Mouse (Mus musculus) heart, embryonic 11.5 days (tissue): ENCODE data around the gene Lrriq3. TPM values are rescaled to one million over a fixed set of nuclear protein-coding genes. Genes with fewer than 3 reads are reported as not detected.

Source experiments
- ATAC-seq: fragments of 200-750 bp; cut with Nextera tagmentation; replicated peaks from 2 replicates; pipeline ENCODE4 v1.8.0; 2017; ENCODE audit warnings: moderate library complexity; ENCODE audit not compliant: insufficient number of reproducible peaks, low FRiP score, low TSS enrichment
- H3K27ac ChIP-seq: fragments of 300-500 bp; sonication (generic); 2 replicates; pipeline ENCODE4 v1.5.1; 2014; ENCODE audit warnings: mild to moderate bottlenecking, low read depth, low read length
- H3K27me3 ChIP-seq: fragments of 300-500 bp; sonication (generic); 2 replicates; pipeline ENCODE4 v1.6.1; 2014; ENCODE audit warnings: mild to moderate bottlenecking, low read length, mixed read lengths; ENCODE audit not compliant: control insufficient read depth, insufficient read depth
- H3K36me3 ChIP-seq: fragments of 300-500 bp; sonication (generic); 2 replicates; pipeline ENCODE4 v1.6.1; 2014; ENCODE audit warnings: mild to moderate bottlenecking, low read length, moderate library complexity, mixed read lengths; ENCODE audit not compliant: control insufficient read depth, insufficient read depth
- H3K4me1 ChIP-seq: fragments of 300-500 bp; sonication (generic); 2 replicates; pipeline ENCODE4 v1.6.1; 2014; ENCODE audit warnings: low read length; ENCODE audit not compliant: control insufficient read depth, insufficient read depth
- H3K4me2 ChIP-seq: fragments of 300-500 bp; sonication (generic); 2 replicates; pipeline ENCODE4 v1.6.1; 2014; ENCODE audit warnings: mild to moderate bottlenecking, moderate library complexity
- H3K4me3 ChIP-seq: fragments of 300-500 bp; sonication (generic); 2 replicates; pipeline ENCODE4 v1.5.1; 2014; ENCODE audit warnings: low read depth, low read length
- H3K9ac ChIP-seq: fragments of 300-500 bp; sonication (generic); 2 replicates; pipeline ENCODE4 v1.6.1; 2014; ENCODE audit warnings: mild to moderate bottlenecking, low read depth, low read length, moderate library complexity
- H3K9me3 ChIP-seq: fragments of 300-500 bp; sonication (generic); replicated peaks from 2 replicates; pipeline ENCODE4 v1.6.1; 2016; ENCODE audit warnings: low read length; ENCODE audit not compliant: control insufficient read depth
- WGBS: fragments of 180-500 bp; shearing (Covaris S2); extraction: QIAGEN DNeasy Blood & Tissue Kit; methylation state at CpG from one replicate; pipeline ENCODE4 v1.1.7; 2014; ENCODE audit not compliant: insufficient replicate concordance; 5-methylcytosine and 5-hydroxymethylcytosine counted together
- polyA plus RNA-seq: library from polyadenylated mRNA; unstranded; fragments of >200 nt; fragmentation: Nextera tagmentation; extraction: Ambion mirVana; gene quantifications from 2 replicates; pipeline ENCODE4 v1.2.1, GENCODE M21; 2014

The Lrriq3 gene
- polyA plus RNA-seq, 1 experiment from 2014 or later, result 0.87 TPM

DNA sequence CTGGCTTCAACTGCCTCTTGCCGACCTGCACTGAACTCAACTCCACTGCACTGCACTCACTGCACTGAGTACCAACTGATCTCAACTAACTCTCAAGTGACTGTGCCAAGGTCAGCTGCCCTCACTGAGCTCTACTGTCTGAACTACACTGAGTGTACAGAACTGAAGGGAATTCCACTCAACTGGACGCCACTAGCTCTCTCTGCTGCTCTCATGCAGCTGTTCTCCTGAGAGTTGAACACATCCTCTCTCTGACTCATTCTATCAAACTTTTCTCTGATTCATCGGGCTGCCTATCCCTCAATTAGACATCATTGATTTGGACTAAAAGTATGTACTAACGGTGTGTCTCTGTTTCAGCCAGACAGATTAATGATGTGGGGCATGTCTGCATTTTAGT, 15.3 kb upstream of the Lrriq3 start:
- WGBS, result 69% methylated on average over 4 of the region's 4 CpGs
- H3K4me1 ChIP-seq, result no peaks in the 10 kb centered on the region
- H3K27ac ChIP-seq, result no peak overlapping the region
- H3K4me2 ChIP-seq, result no peak overlapping the region
- no peaks in the 10 kb centered on the region for H3K9me3 ChIP-seq
- H3K9ac ChIP-seq, result no peak overlapping the region
- no peaks in the 10 kb centered on the region for H3K36me3 ChIP-seq
- no peaks in the 10 kb centered on the region for H3K27me3 ChIP-seq
- no peak overlapping the region for H3K4me3 ChIP-seq
- no peak for ATAC-seq

GRCm38 (mm10) chr3:155092081-155092480, 1.2 kb upstream of the Lrriq3 start:
- no peaks in the 10 kb centered on the region for H3K4me1 ChIP-seq
- no peak for ATAC-seq
- H3K9ac ChIP-seq, result no peak overlapping the region
- H3K36me3 ChIP-seq, result peaks cover 6% of the 10 kb centered on the region
- no peaks in the 10 kb centered on the region for H3K27me3 ChIP-seq
- no peaks in the 10 kb centered on the region for H3K9me3 ChIP-seq
- 90% methylated on average over 6 of the region's 6 CpGs for WGBS
- H3K27ac ChIP-seq, result no peak overlapping the region
- H3K4me2 ChIP-seq, result peak overlapping the region; percentile 75
- 0 out of 2 replicates have a peak overlapping the region, but pooled peaks have one; percentile 63 for H3K4me3 ChIP-seq

DNA sequence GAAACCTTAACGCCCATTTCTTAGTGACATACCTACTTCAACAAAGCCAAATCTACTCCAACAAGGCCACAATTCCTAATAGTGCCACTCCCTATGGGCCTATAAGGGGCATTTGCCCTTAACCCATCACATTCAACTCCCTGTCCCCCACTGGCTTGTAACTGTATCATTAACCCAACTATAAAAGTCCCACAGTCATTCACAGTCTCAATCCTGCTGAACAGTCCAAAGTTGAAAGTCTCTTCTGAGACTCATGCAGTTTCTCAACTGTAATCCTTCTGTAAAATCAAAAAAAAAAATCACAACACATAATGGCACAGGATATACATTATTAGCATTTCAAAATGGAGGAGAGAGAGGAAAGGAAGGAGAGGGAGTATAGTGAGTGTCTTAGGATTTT, 6.0 kb downstream of the Lrriq3 start:
- no peak for ATAC-seq
- 65% methylated on average over 1 of the region's 1 CpGs for WGBS
- Histone ChIP-seq H3K9me3 (no peaks in the 10 kb centered on the region), H3K27ac (no peak overlapping the region), H3K9ac (no peak overlapping the region), H3K4me2 (no peak overlapping the region), H3K4me3 (no peak overlapping the region), H3K36me3 (no peaks in the 10 kb centered on the region), H3K27me3 (no peaks in the 10 kb centered on the region), H3K4me1 (no peaks in the 10 kb centered on the region)

- Histone ChIP-seq H3K27ac (no peak overlapping the region), H3K4me3 (no peak overlapping the region), H3K27me3 (no peaks in the 10 kb centered on the region), H3K9ac (no peak overlapping the region), H3K36me3 (no peaks in the 10 kb centered on the region), H3K9me3 (no peaks in the 10 kb centered on the region), H3K4me2 (no peak overlapping the region), H3K4me1 (no peaks in the 10 kb centered on the region)
- no peak for ATAC-seq
- WGBS, result 48% methylated on average over 1 of the region's 1 CpGs
Measured at GRCm38 (mm10) chr3:155105957-155106356, 12.7 kb downstream of the Lrriq3 start.

DNA sequence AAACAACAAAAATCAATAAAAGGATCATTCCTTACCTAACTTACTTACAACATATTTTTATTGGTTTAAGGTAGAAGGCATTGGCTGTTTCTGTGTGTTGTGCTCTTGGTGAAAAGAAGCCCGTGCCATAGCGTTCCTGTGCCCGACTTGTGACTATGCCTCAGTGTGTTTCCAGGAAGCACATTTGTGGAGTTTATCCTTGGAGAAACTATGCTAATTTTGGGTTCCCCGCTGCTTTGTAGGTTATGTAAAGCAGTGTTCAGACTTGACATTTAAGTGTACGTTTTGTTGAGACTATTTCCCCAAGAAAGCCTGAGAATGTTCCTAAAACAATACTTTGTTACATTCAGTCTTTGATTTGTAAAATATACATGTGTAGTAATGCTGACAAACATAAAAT, 44.5 kb downstream of the Lrriq3 start:
- Histone ChIP-seq H3K4me3 (no peak overlapping the region), H3K9me3 (no peaks in the 10 kb centered on the region), H3K9ac (no peak overlapping the region), H3K4me2 (no peak overlapping the region), H3K27ac (no peak overlapping the region), H3K27me3 (no peaks in the 10 kb centered on the region), H3K36me3 (no peaks in the 10 kb centered on the region), H3K4me1 (no peaks in the 10 kb centered on the region)
- ATAC-seq, result no peak
- WGBS, result 73% methylated on average over 5 of the region's 5 CpGs

GRCm38 (mm10) chr3:155141047-155141446, 47.8 kb downstream of the Lrriq3 start:
- Histone ChIP-seq H3K4me3 (no peak overlapping the region), H3K9ac (no peak overlapping the region), H3K27me3 (no peaks in the 10 kb centered on the region), H3K36me3 (no peaks in the 10 kb centered on the region), H3K4me1 (no peaks in the 10 kb centered on the region), H3K27ac (no peak overlapping the region), H3K9me3 (no peaks in the 10 kb centered on the region), H3K4me2 (no peak overlapping the region)
- ATAC-seq, result no peak
- 85% methylated on average over 11 of the region's 11 CpGs for WGBS

DNA sequence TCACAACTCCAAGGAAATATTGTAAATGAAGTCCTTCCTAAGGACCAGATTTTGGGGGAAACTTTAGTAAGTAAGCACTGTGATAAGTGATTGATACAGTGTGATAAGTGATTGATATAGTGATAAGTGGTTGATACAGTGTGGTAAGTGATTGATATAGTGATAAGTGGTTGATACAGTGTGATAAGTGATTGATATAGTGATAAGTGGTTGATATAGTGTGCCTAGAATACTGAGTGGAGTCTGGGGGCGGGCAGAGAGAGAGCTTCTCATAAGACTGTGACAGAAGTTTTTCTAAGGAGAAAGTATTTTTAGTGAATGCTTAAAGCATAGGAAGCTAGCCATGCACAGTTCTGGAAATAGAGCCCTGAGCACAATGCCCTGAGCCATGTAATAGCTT, 51.1 kb downstream of the Lrriq3 start:
- no peaks in the 10 kb centered on the region for H3K36me3 ChIP-seq
- no peak overlapping the region for H3K9ac ChIP-seq
- 77% methylated on average over 1 of the region's 1 CpGs for WGBS
- no peak overlapping the region for H3K4me3 ChIP-seq
- no peak overlapping the region for H3K4me2 ChIP-seq
- no peaks in the 10 kb centered on the region for H3K9me3 ChIP-seq
- no peak for ATAC-seq
- H3K27me3 ChIP-seq, result no peaks in the 10 kb centered on the region
- H3K27ac ChIP-seq, result no peak overlapping the region
- H3K4me1 ChIP-seq, result no peaks in the 10 kb centered on the region

GRCm38 (mm10) chr3:155161842-155162241, 68.6 kb downstream of the Lrriq3 start:
- Histone ChIP-seq H3K9ac (no peak overlapping the region), H3K4me3 (no peak overlapping the region), H3K27me3 (no peaks in the 10 kb centered on the region), H3K36me3 (no peaks in the 10 kb centered on the region), H3K27ac (no peak overlapping the region), H3K4me1 (no peaks in the 10 kb centered on the region), H3K4me2 (no peak overlapping the region), H3K9me3 (peaks cover 5% of the 10 kb centered on the region; the same call in 1 of the 2 replicates)
- ATAC-seq, result no peak

DNA sequence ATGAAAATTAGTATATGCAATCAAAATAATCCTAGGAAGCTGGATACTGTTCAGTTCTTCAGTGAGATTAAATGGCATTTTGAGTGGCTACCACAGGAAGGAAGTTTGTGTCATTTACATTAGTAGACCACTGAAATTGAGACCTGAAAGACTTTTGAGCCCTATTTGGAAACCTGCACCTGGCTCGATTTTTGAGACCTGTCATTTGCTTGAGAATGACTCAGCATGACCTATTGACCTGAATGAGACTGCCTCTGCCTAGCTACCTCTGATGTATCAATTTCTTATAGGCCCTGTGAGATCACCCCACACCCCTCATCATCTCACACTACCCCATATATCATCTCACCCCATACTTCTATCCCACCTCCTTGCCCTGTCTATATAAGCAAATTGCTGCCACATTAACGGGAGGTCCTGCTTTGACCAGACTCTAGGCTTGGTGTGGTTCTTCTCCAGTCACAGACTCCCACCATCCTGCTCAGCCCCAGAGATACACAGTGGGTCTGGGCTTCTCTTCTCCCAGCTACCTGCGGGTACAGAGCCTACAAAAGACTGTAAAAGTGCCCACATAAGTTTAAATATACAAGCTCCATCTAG, 87.2 kb downstream of the Lrriq3 start:
- no peak overlapping the region for H3K9ac ChIP-seq
- no peaks in the 10 kb centered on the region for H3K4me1 ChIP-seq
- no peak overlapping the region for H3K4me2 ChIP-seq
- no peaks in the 10 kb centered on the region for H3K9me3 ChIP-seq
- 74% methylated on average over 3 of the region's 3 CpGs for WGBS
- ATAC-seq, result no peak
- no peak overlapping the region for H3K4me3 ChIP-seq
- H3K27me3 ChIP-seq, result no peaks in the 10 kb centered on the region
- H3K27ac ChIP-seq, result no peak overlapping the region
- H3K36me3 ChIP-seq, result no peaks in the 10 kb centered on the region
